Mouse (Mus musculus) midbrain, embryonic 10.5 days (tissue): ENCODE measurements at regions not wholly inside any gene's neighbourhood (a gene's known extent, or its start where the extent isn't known, plus 50 kb on each side); places are given as distances from the start of the nearest gene placed in this dataset.

Source experiments
- DNase-seq: peaks from one replicate; pipeline ENCODE4 v3.0.0-alpha.2; 2017; ENCODE audit warnings: low spot score
- H3K27ac ChIP-seq: fragments of 300-500 bp; sonication (generic); replicated peaks from 2 replicates; pipeline ENCODE4 v1.5.1; 2016; ENCODE audit warnings: mild to moderate bottlenecking
- H3K27me3 ChIP-seq: fragments of 300-500 bp; sonication (generic); 2 replicates; pipeline ENCODE4 v1.6.1; 2016; ENCODE audit warnings: low read depth, mild to moderate bottlenecking; ENCODE audit not compliant: poor library complexity, severe bottlenecking
- H3K36me3 ChIP-seq: fragments of 300-500 bp; sonication (generic); 2 replicates; pipeline ENCODE4 v1.6.1; 2016; ENCODE audit warnings: mild to moderate bottlenecking, moderate library complexity
- H3K4me1 ChIP-seq: fragments of 300-500 bp; sonication (generic); 2 replicates; pipeline ENCODE4 v1.6.1; 2016
- H3K4me3 ChIP-seq: fragments of 300-500 bp; sonication (generic); 2 replicates; pipeline ENCODE4 v1.5.1; 2016; ENCODE audit warnings: mild to moderate bottlenecking, moderate library complexity
- H3K9me3 ChIP-seq: fragments of 300-500 bp; sonication (generic); replicated peaks from 2 replicates; pipeline ENCODE4 v1.6.1; 2016; ENCODE audit warnings: mild to moderate bottlenecking
- WGBS: fragments of 180-500 bp; shearing (Covaris S2); methylation state at CpG from one replicate; pipeline ENCODE4 v1.1.7; 2016; 5-methylcytosine and 5-hydroxymethylcytosine counted together

DNA sequence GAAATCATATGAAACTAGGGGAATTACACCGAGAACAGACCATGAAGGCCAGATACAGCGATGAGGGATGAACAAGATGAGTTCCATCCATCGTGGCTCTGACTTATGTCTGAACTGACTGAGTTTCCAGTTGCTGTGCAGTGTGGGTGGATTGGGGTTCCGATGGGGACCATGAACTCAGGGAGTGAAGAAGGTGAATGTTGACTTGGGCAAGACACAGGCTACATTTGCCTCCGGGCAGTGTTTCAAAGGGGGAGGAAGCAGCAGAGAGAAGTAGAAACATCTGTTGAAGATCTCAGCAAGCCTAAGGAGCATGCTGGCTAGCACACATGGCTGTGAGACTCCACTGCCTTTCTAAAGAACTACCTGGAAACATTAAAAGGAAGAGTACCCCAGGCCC is 194.4 kb upstream of the Krr1 start:
- Histone ChIP-seq H3K36me3 (no peaks in the 10 kb centered on the region), H3K4me1 (peaks cover 1% of the 10 kb centered on the region; the same call in 1 of the 2 replicates), H3K9me3 (no peaks in the 10 kb centered on the region), H3K27ac (no peak overlapping the region), H3K27me3 (no peaks in the 10 kb centered on the region), H3K4me3 (no peak overlapping the region)
- WGBS, result 85% methylated on average over 5 of the region's 5 CpGs
- no peak for DNase-seq

DNA sequence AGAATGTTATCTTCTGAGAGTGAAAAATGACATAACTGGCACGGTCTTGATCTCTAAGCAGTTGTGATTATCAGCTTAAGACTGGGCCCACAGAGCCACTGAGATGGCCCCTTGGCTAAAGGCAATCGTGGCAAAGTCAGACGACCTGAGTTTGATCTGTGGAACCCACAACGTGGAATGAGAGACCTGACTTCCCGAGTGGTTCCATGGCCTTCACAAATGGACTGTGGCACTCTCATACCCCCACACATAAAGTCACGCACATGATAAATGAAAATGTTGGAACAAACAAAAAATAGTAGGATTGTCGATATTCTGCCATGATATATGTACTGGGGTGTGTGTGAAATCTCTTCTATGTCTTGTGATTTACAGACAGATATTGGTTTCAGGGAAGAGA is 192.5 kb upstream of the Krr1 start:
- no peaks in the 10 kb centered on the region for H3K9me3 ChIP-seq
- no peak overlapping the region for H3K4me3 ChIP-seq
- H3K4me1 ChIP-seq, result peaks cover 11% of the 10 kb centered on the region
- no peaks in the 10 kb centered on the region for H3K36me3 ChIP-seq
- no peaks in the 10 kb centered on the region for H3K27me3 ChIP-seq
- 94% methylated on average over 7 of the region's 7 CpGs for WGBS
- no peak for DNase-seq
- H3K27ac ChIP-seq, result no peak overlapping the region

DNA sequence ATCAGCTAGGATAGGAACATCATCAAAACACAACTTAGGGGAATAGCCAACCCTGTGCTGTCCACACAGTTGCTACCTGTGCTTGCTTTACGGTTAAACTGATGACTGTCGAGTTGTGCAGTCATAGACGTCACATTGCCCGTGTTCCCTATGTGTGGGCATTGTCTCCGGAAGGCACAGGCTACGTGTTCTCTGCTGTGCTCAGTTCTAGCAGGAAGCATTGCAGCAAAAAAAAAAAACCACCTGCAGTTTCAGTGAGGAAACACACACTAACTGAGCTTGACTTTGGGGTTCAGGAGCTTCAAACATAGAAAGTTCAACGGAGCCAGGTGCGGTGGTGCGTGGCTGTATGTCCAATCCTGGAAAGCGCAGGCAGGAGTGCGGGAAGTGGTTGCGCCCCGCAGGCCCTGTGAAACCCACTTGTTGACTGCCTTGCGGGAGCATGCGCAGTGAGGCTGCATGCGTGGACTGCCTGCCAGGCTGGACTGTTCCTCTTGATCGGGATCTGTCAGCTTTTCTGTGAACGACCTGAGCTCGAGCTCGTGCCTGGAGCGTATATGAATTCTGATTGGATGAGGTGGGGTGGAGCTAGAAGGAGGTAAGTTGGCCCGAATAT is 190.2 kb upstream of the Krr1 start:
- WGBS, result 90% methylated on average over 22 of the region's 22 CpGs
- H3K4me3 ChIP-seq, result no peak overlapping the region
- H3K9me3 ChIP-seq, result no peaks in the 10 kb centered on the region
- H3K36me3 ChIP-seq, result no peaks in the 10 kb centered on the region
- peaks cover 11% of the 10 kb centered on the region for H3K4me1 ChIP-seq
- DNase-seq, result no peak
- H3K27me3 ChIP-seq, result no peaks in the 10 kb centered on the region
- no peak overlapping the region for H3K27ac ChIP-seq

DNA sequence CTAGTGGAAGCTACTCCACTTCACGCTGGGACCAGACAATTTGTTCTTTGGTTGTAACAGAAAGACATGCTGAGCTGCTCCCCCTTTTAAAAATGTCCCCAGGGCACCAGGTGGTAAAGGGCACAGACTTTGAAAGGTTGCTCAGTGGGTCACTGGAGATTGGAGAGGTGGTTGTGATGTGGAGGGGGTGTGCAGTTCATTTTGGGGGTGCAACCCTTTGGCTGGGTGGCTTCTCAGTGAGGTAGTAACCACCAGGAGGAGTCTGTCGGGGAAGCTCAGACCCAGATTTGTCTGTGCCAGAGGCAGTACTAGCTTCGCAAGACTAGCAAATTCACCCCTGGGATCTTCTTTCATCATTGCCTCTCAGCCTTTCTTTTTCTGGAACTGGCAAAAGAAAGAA is 189.0 kb upstream of the Krr1 start:
- DNase-seq, result no peak
- Histone ChIP-seq H3K4me1 (peaks cover 11% of the 10 kb centered on the region), H3K27ac (0 out of 2 replicates have a peak overlapping the region, but pooled peaks have one; percentile 28), H3K27me3 (no peaks in the 10 kb centered on the region), H3K9me3 (no peaks in the 10 kb centered on the region), H3K4me3 (no peak overlapping the region), H3K36me3 (no peaks in the 10 kb centered on the region)
- WGBS, result 64% methylated on average over 3 of the region's 3 CpGs

DNA sequence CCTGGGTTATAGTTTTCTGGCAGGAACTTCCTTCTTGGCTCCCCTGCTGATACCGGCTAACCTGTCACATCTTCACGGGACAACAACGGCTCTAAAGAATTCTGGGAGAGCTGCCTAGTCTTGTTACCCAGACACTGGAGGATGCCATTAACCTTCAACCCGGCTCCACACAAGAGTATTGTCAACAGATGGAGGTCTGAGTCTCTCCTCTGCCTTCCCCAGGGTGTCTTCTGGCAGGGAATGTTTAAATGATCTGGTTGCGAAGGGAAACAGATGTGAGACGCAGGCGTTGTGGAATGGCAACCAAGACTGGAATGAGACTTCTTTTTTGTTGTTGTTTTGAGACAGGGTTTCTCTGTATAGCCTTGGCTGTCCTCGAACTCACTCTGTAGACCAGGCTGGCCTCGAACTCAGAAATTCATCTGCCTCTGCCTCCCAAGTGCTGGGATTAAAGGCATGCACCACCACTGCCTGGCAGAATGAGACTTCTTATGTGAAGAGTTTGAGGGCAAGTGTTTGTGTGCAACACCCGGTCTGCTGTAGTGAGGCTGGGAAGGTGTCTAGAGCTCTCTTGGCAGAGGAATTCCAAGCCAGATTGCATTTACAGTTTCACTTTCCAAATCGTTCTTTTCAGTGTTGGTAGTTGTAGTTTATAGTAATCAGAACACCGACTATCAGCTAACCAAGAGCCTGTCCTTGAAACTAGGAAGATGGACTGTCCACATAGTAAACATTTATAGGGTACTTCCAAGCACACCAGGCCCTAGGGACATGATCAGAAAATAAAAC is 188.2 kb upstream of the Krr1 start:
- Histone ChIP-seq H3K27me3 (no peaks in the 10 kb centered on the region), H3K4me1 (peaks cover 11% of the 10 kb centered on the region), H3K4me3 (no peak overlapping the region), H3K27ac (no peak overlapping the region), H3K36me3 (no peaks in the 10 kb centered on the region), H3K9me3 (no peaks in the 10 kb centered on the region)
- no peak for DNase-seq
- 77% methylated on average over 12 of the region's 12 CpGs for WGBS

DNA sequence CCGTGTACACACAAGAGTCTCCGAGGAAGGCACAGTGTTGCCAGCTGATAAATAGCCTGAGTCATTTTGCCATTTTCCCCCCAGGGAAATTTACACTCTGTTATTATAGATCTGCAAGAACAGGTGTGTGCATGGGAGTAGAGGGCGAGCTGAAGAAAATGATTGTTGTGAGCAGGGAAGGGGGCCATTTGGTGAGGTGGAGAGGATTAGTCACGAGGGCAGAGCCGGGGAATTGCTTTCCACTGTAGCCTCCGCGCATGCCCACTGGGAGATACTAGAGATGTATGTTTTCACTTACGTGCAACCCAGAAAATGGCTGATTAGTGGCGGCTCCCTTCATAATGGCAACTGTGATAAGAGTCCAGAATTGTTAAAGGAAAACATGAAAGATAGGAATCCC is 185.3 kb upstream of the Krr1 start:
- Histone ChIP-seq H3K9me3 (no peaks in the 10 kb centered on the region), H3K27me3 (no peaks in the 10 kb centered on the region; the same call in 1 of the 2 replicates), H3K4me1 (peaks cover 11% of the 10 kb centered on the region), H3K4me3 (no peak overlapping the region), H3K36me3 (no peaks in the 10 kb centered on the region), H3K27ac (no peak overlapping the region)
- no peak for DNase-seq
- WGBS, result 71% methylated on average over 9 of the region's 9 CpGs

DNA sequence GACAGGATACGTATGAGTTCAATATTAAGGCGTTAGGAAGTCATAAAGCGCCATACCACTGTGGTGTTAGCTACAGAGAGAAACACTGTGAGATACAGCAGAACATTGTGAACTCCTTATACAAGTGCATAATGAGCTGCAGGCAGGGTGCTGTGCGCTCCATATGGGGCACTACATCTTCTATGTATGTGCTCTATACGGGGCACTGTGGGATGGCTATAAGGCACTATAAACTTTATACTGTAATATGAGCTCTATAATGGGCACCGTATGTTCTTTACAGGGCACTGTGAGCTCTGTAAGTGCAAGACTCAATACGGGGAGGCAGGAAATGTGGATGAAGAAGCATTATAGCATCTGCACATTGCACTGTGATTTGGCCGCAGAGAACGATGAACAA is 183.2 kb upstream of the Krr1 start:
- Histone ChIP-seq H3K4me1 (no peaks in the 10 kb centered on the region; the same call in 1 of the 2 replicates), H3K4me3 (no peak overlapping the region), H3K36me3 (no peaks in the 10 kb centered on the region), H3K27me3 (no peaks in the 10 kb centered on the region; the same call in 1 of the 2 replicates), H3K9me3 (no peaks in the 10 kb centered on the region), H3K27ac (no peak overlapping the region)
- no peak for DNase-seq
- 94% methylated on average over 9 of the region's 9 CpGs for WGBS

DNA sequence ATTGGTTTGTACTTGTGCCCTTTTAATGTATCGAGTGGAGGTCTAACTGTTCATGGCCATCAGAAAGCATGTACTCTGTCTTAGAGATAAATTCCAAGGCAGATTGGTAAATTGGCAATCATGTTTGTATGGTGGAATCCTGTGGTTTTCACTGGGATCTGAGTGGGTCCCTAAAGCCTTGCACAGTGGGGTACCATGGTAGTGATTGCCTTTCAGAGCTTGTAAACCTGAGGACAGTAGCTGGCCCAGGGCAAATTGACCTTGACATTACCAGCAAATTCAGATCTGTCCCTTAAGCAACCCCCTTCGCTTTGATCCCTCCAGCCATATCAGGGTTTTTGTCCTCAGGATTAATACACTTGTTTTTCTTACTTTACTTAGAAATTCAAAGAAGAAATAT is 181.6 kb upstream of the Krr1 start:
- WGBS, result 92% methylated on average over 2 of the region's 2 CpGs
- H3K4me3 ChIP-seq, result no peak overlapping the region
- H3K27ac ChIP-seq, result no peak overlapping the region
- no peaks in the 10 kb centered on the region for H3K36me3 ChIP-seq
- H3K9me3 ChIP-seq, result no peaks in the 10 kb centered on the region
- no peaks in the 10 kb centered on the region; the same call in 1 of the 2 replicates for H3K27me3 ChIP-seq
- no peak for DNase-seq
- H3K4me1 ChIP-seq, result no peaks in the 10 kb centered on the region

DNA sequence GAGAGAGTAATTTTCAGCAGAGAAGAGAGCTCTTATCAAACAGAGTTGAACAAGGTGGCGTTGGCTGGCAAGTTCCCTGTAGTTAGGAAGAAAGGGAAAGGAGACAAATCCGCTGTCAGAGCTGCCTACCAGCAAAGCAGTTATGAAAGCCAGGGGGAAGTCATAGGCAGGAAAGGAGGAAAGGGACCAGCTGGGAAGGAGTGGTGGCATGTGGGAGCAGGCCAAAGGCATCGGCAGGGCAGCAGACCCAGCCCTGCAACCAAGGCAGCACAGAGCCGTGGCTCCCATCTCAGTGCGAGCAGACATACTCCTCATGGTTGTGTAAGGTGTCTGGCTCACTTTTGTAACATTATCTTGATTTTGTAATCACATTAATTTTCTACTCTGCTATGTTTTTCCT is 177.4 kb upstream of the Krr1 start:
- H3K4me1 ChIP-seq, result peaks cover 16% of the 10 kb centered on the region
- H3K36me3 ChIP-seq, result no peaks in the 10 kb centered on the region
- no peaks in the 10 kb centered on the region for H3K9me3 ChIP-seq
- no peak overlapping the region for H3K27ac ChIP-seq
- H3K4me3 ChIP-seq, result no peak overlapping the region
- no peaks in the 10 kb centered on the region; the same call in 1 of the 2 replicates for H3K27me3 ChIP-seq
- 88% methylated on average over 5 of the region's 5 CpGs for WGBS
- DNase-seq, result no peak

DNA sequence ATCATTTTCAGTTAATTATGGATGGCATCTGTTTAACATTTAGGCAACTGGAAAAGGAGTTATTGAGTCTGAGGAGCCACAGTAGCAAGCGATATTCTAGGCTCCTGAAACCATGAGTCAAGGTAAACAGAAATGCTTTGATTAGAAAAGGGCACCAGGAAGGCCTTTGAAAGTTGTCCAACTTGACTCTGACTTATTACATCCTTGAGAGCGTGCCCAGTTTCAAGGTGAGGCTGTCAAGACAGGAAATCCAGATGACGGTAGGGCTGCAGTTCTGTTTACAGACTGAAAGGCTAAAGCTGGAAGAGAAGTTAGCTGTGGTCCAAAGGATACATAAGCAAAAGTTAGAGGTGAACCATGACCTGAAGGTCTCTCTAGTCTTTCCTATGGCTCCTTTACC is 176.7 kb upstream of the Krr1 start:
- no peak overlapping the region for H3K4me3 ChIP-seq
- no peaks in the 10 kb centered on the region for H3K9me3 ChIP-seq
- H3K4me1 ChIP-seq, result peaks cover 23% of the 10 kb centered on the region
- H3K27me3 ChIP-seq, result no peaks in the 10 kb centered on the region; the same call in 1 of the 2 replicates
- no peak overlapping the region for H3K27ac ChIP-seq
- H3K36me3 ChIP-seq, result no peaks in the 10 kb centered on the region
- DNase-seq, result no peak
- 80% methylated on average over 3 of the region's 3 CpGs for WGBS

DNA sequence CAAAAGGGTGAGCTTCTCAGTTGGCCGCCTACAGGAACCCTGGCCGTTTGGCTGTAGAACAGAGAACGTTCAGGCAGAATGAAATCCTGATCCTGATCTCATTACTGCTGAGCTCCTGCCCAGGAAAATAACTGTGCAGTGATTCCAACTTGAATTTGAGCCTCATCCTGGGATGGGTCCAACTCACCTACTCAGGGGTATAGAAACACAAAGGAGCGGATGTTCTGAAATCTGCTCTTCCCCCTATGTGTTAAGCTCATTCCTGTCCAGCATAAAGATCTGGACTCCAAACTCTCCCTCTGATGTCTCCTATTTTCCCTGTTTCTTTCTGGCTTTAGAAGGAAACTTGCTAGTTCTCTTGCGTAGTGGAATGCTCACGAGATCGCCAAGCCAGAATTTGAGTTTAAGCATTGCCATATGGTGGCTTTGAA is 173.6 kb upstream of the Krr1 start:
- H3K36me3 ChIP-seq, result no peaks in the 10 kb centered on the region
- no peak for DNase-seq
- WGBS, result 86% methylated on average over 7 of the region's 7 CpGs
- no peaks in the 10 kb centered on the region for H3K27me3 ChIP-seq
- H3K27ac ChIP-seq, result no peak overlapping the region
- no peak overlapping the region for H3K4me3 ChIP-seq
- H3K4me1 ChIP-seq, result peaks cover 41% of the 10 kb centered on the region
- H3K9me3 ChIP-seq, result no peaks in the 10 kb centered on the region

DNA sequence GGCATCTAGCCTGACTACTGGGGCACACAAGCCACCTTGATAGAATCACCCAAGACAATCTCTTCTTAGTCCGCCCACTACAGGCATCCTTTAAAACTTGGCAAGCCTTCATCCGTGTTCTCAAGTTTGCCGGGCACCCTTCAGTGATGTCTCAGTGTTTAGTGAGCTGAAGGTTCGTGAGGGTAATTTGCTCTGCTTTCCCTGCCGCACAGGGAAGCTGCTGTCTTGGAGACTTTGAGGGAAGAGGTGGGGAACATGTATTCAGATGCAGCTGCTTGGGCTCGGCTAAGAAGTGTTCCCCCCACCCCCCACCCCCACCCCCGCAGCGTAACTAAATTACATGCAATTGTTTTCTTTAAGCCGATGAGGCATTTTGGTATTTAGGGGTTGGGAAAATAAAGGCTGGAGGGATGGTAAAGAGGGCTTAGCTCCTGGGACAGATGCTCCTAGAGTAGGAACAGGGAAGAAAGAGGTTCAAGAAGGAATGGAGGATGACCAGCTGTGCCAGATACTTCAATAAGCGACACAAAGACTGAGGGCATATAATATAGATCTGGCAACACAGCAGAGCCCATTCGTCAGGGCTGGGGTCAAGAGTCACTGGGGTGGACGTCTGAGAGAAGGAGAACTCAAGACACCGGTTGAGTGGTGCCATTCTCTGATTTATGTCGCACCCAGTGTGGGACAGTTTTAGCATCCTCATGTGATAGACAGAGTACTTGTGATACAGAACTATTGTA is 172.4 kb upstream of the Krr1 start:
- H3K4me3 ChIP-seq, result no peak overlapping the region
- WGBS, result 23% methylated on average over 14 of the region's 14 CpGs
- no peak overlapping the region for H3K27ac ChIP-seq
- H3K9me3 ChIP-seq, result no peaks in the 10 kb centered on the region
- DNase-seq, result no peak
- no peaks in the 10 kb centered on the region for H3K36me3 ChIP-seq
- H3K4me1 ChIP-seq, result peaks cover 41% of the 10 kb centered on the region
- no peaks in the 10 kb centered on the region for H3K27me3 ChIP-seq

DNA sequence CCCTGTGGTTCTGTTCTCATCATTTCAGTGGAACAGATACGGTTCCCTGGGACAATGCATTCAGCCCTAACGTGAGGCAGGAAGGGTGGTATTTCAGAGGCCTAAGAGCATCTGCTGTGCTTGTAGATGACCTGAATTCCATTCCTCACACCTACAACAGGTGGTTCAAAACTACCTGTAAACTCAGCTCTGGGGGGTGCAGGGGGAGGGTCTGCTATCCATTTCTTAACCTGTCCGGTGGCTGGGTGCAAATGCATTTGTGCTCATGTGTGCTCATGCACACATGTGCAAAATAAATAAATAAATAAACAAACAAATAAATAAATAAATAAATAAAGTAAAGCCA is 171.9 kb upstream of the Krr1 start:
- Histone ChIP-seq H3K27ac (no peak overlapping the region), H3K4me1 (peaks cover 41% of the 10 kb centered on the region)
- 67% methylated on average over 3 of the region's 3 CpGs for WGBS

More for the DNA sequence above, 171.9 kb upstream of the Krr1 start:
- no peaks in the 10 kb centered on the region for H3K9me3 ChIP-seq
- no peak for DNase-seq
- H3K4me3 ChIP-seq, result no peak overlapping the region
- H3K36me3 ChIP-seq, result no peaks in the 10 kb centered on the region
- no peaks in the 10 kb centered on the region for H3K27me3 ChIP-seq
